Mouse (Mus musculus) layer of hippocampus, adult 9-10 months (tissue): ENCODE data around the gene Foxc1.

Experiments used
- DNase-seq: peaks from one replicate; pipeline ENCODE4 v3.0.0; 2022; ENCODE audit warnings: low spot score

Foxc1 gene

DNA sequence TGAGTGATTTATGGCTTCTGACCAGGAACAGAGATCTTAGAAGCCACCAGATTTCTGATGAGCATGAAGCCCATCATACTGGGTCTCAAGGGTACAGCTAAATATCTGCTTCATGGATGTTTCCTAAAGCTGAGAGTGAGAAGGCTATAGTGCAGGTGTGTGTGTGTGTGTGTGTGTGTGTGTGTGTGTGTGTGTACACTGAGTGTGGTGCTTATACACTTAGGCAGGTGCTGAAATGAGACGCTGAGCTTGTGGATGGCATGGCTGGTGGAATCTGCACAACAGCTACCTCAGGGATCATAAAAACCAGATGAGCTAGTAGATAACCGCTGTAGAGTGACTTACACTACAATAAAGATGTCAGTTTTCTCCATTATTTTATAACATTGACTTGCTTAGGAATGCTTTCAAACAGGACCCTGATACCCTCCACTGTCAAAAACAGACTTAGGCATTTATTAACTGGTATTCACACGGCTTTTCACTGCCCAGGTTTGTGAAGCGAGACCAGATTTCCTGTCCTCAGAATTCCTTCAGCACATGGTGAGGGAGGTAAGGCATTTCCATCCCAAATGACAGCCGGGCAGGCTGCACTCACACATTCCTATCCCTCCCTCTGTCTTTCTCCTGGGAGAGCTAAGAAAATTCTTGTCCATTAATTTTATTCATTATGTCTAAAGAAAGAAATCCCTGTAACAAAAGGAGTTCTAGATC lies 43.0 kb downstream of the Foxc1 start:
- DNase-seq: no peak

- no peak for DNase-seq
Observed at GRCm38 (mm10) chr13:31853564-31853963, 47.1 kb downstream of the Foxc1 start.

GRCm38 (mm10) chr13:31854000-31854399 lies 47.6 kb downstream of the Foxc1 start:
- DNase-seq: no peak

DNA sequence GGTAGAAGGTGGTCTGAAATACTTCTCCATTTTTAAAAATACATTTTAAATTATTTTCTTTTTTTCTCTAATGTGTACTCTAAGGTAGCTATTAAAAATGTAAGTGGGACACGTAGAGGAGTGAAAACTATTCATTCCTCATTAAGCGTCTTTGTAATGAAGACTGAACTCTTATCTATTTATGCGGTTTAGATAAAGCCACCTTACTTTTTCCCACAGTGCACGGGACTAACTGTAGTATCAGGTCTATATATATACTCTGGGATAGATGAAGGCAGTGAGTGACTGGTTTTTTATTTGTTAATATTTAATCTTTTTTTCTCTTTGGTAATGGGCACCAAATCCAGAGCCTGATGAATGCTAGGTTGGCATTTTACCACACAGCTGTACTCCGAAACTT lies 53.8 kb downstream of the Foxc1 start:
- no peak for DNase-seq
